Mouse (Mus musculus) lung, embryonic 16.5 days (tissue): ENCODE data around the gene Nkd1. TPM values are rescaled to one million over a fixed set of nuclear protein-coding genes. Genes with fewer than 3 reads are reported as not detected.

ENCODE experiments used
- ATAC-seq: fragments of 200-750 bp; cut with Nextera tagmentation; 2 replicates; pipeline ENCODE4 v1.8.0; 2017; ENCODE audit warnings: low read depth, mild to moderate bottlenecking, moderate library complexity
- H3K27ac ChIP-seq: fragments of 300-500 bp; sonication (generic); 2 replicates; pipeline ENCODE4 v1.5.1; 2014; ENCODE audit warnings: mild to moderate bottlenecking, control low read depth, low read length
- H3K27me3 ChIP-seq: fragments of 300-500 bp; sonication (generic); 2 replicates; pipeline ENCODE4 v1.6.1; 2014; ENCODE audit warnings: low read depth, low read length, mixed read lengths; ENCODE audit not compliant: control insufficient read depth, insufficient read depth
- H3K36me3 ChIP-seq: fragments of 300-500 bp; sonication (generic); 2 replicates; pipeline ENCODE4 v1.6.1; 2014; ENCODE audit warnings: low read length; ENCODE audit not compliant: control insufficient read depth, insufficient read depth
- H3K4me1 ChIP-seq: fragments of 300-500 bp; sonication (generic); replicated peaks from 2 replicates; pipeline ENCODE4 v1.6.1; 2014; ENCODE audit warnings: low read length, mixed read lengths; ENCODE audit not compliant: control insufficient read depth, insufficient read depth
- H3K4me2 ChIP-seq: fragments of 300-500 bp; sonication (generic); 2 replicates; pipeline ENCODE4 v1.6.1; 2014; ENCODE audit warnings: low read depth, low read length, control low read depth
- H3K4me3 ChIP-seq: fragments of 300-500 bp; sonication (generic); 2 replicates; pipeline ENCODE4 v1.5.1; 2014; ENCODE audit warnings: mild to moderate bottlenecking, low read length, control low read depth
- H3K9ac ChIP-seq: fragments of 300-500 bp; sonication (generic); 2 replicates; pipeline ENCODE4 v1.6.1; 2014; ENCODE audit warnings: low read length, control low read depth
- H3K9me3 ChIP-seq: fragments of 300-500 bp; sonication (generic); 2 replicates; pipeline ENCODE4 v1.6.1; 2016; ENCODE audit warnings: low read length; ENCODE audit not compliant: control insufficient read depth
- WGBS: fragments of 180-500 bp; shearing (Covaris S2); extraction: QIAGEN DNeasy Blood & Tissue Kit; methylation state at CpG from one replicate; pipeline ENCODE4 v1.1.7; 2014; 5-methylcytosine and 5-hydroxymethylcytosine counted together
- polyA plus RNA-seq: library from polyadenylated mRNA; unstranded; fragments of >200 nt; fragmentation: Nextera tagmentation; extraction: Ambion mirVana; gene quantifications from 2 replicates; pipeline ENCODE4 v1.2.1, GENCODE M21; 2015

The Nkd1 gene
- polyA plus RNA-seq, 1 experiment from 2014 or later, result 49.6 TPM

DNA sequence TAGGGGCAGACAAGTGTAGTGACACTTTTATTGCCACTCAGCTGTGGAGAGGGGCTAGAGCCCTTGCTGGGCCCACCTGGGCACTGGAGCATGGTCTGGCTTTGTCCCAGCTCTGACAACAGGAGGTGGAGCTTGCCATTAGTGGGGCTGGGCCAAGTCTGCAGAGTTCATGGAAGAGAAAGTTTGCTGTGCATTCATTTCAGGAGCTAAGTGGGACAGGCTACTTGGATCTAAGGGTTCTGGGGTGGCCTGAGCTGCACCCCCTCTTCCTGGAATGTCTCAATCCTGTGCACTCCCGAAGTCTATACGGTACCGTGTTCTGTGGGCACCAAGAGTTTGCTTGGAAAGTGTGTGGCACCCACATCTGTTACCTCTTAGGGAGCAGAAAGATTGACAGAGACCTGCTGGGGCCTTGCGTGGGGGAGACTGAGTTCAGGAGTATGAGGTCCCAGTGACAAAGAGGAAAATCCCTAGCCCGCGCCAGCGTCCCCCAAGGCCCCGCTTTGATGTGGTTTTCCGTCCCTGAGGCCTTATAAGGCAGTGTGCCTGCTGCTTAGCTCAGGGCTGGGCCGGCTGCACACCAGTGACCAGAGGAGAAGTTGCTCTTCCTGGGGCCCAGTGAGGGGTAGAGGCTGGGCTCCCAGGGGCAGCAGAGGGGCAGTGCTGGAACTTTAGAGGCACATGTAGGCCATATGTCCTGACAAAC is 49.3 kb downstream of the Nkd1 start:
- 28% methylated on average over 10 of the region's 10 CpGs for WGBS
- H3K4me2 ChIP-seq, result no peak overlapping the region
- H3K4me1 ChIP-seq, result peaks cover 80% of the 10 kb centered on the region
- ATAC-seq, result peak; percentile 63
- H3K36me3 ChIP-seq, result no peaks in the 10 kb centered on the region
- H3K27ac ChIP-seq, result peak overlapping the region; percentile 72
- H3K9me3 ChIP-seq, result no peaks in the 10 kb centered on the region
- no peak overlapping the region for H3K4me3 ChIP-seq
- H3K27me3 ChIP-seq, result no peaks in the 10 kb centered on the region
- peak overlapping the region; percentile 31 for H3K9ac ChIP-seq

DNA sequence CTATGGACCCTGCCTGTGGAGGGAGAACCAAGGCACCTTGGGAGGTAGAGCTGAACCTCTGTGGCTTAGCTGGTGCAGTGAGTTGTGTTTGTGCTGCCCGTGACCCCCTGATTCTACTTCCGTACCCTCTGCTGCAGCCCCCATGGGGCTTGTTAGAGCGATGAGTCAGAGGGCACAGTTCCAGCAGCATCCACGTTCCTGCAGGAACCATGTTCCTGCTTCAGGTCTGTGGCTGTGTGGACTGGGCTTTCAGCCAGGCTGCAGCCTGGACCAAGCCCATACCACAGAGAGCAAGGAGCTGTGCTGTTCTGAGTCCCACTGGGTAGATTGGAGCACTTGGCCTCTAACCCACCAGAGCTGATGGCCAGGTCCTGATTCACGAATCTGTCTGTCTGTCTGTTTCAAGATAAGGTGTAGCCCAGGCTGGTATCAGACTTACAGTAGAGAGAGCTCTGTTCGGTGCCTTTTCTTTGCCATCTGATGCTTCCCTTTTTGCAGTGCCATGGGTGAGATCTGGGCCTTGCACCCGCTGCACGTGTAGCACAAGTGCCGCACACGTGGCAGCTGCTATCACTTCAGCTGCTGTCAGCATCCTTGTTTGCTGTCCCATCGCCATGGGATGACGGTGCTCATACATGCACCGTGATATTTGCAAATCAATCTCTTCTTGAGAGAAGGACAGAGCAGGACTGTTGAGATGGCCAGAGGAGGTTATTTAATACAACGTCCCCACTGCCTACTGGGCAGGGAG is 50.5 kb downstream of the Nkd1 start:
- no peaks in the 10 kb centered on the region for H3K36me3 ChIP-seq
- H3K27ac ChIP-seq, result peak overlapping the region; percentile 72
- WGBS, result 70% methylated on average over 14 of the region's 14 CpGs
- H3K4me2 ChIP-seq, result no peak overlapping the region
- H3K27me3 ChIP-seq, result no peaks in the 10 kb centered on the region
- H3K4me3 ChIP-seq, result no peak overlapping the region
- no peaks in the 10 kb centered on the region for H3K9me3 ChIP-seq
- no peak for ATAC-seq
- no peak overlapping the region for H3K9ac ChIP-seq
- peaks cover 80% of the 10 kb centered on the region for H3K4me1 ChIP-seq

DNA sequence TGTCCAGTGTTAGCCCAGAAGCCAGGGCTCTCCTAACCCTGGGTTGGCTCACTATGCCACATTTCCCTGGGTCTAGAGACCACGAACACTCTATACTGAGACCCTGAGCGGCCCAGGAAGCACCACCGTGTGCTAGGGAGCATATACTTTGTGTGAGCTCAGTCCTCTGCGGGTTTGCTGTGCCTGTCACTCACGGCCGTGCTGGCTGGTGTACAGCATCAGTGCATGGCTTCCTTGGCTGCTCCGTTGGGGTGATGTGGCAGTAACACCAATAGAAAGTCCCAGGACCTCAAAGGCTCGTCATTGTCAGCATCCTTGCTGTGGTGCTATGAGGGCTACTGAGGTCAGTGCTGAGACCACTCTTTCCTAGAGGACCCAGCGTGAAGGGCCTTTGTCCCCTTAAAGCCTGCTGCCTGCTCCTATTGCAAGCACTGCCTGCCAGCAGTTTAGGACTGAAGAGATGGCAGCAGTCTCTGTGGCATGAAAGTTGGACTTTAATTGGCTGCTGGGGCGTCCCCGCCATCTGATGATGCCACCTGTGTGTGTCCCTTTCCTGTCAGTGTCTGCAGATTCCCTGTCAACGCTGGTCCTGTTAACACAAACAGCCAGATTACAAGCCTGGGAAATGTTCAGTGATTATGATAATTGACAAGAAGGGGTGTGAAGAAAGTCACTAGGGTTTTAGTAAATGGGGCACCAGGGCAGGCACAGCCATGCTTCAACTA is 51.2 kb downstream of the Nkd1 start:
- Histone ChIP-seq H3K9me3 (no peaks in the 10 kb centered on the region), H3K27ac (no peak overlapping the region; the same call in 1 of the 2 replicates), H3K9ac (no peak overlapping the region), H3K4me2 (no peak overlapping the region), H3K27me3 (no peaks in the 10 kb centered on the region), H3K4me3 (no peak overlapping the region), H3K4me1 (peaks cover 75% of the 10 kb centered on the region), H3K36me3 (no peaks in the 10 kb centered on the region)
- WGBS, result 80% methylated on average over 12 of the region's 12 CpGs
- ATAC-seq, result no peak

DNA sequence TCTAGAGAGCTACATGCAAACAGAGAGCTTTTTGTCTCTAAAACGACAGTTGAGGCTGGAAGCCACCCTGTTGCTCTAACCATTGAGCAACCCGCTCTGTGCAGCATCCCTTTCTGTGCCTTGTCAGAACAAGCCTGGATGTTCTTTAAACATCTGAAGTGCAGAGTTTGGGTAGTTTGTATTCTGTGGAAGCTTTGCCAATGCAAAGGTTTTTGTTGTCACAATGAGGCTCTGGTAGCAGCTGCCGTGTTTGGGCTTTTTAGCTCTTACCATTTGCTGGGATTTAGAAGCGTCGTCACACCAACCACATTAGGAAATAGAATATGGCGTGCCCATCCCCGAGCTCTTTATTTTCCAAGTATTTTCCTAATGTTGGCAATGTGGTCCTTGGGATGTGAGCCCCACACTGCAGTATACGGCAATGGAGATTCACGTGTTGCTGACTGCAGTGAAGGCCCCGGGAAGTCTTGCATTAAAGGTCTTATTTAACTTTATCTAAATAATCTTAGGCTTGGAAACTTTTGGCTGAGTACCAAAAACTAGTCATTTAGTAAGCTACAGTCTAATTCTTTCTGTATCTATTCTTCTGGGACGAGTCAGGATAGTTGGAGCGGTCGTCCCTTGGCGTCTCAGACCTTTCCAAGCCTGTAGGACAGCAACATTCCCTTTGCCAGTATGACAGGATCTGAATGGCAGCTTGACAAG is 51.9 kb downstream of the Nkd1 start:
- Histone ChIP-seq H3K4me1 (peaks cover 74% of the 10 kb centered on the region), H3K4me2 (no peak overlapping the region), H3K9me3 (no peaks in the 10 kb centered on the region), H3K36me3 (no peaks in the 10 kb centered on the region), H3K27ac (peak overlapping the region; percentile 10; the same call in 1 of the 2 replicates), H3K9ac (no peak overlapping the region), H3K27me3 (no peaks in the 10 kb centered on the region), H3K4me3 (no peak overlapping the region)
- 55% methylated on average over 14 of the region's 14 CpGs for WGBS
- ATAC-seq, result no peak

DNA sequence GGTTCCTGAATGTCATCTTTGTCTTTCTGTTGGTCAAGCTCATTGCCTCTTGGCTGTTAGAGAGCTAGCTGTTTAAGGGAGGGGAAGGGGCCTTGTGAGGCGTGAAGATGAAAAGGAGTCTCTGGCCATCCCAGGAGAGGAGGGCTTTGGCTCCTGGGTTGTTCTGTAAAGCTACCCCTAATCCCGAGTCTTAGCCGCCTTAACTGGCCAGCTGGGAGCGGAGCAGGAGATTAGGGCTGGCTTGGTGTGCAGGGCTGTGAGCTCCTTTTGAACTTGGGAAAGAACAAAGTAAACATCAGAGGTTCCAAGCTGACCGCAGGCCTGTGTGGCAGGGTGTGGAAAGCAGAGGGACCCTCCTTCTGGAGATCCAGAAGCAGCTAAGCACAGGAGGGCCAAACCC is 53.8 kb downstream of the Nkd1 start:
- H3K27ac ChIP-seq, result peak overlapping the region; percentile 90
- no peaks in the 10 kb centered on the region for H3K27me3 ChIP-seq
- H3K4me1 ChIP-seq, result peaks cover 80% of the 10 kb centered on the region
- H3K4me2 ChIP-seq, result no peak overlapping the region
- no peak for ATAC-seq
- no peaks in the 10 kb centered on the region for H3K36me3 ChIP-seq
- 50% methylated on average over 5 of the region's 5 CpGs for WGBS
- no peaks in the 10 kb centered on the region for H3K9me3 ChIP-seq
- 0 out of 2 replicates have a peak overlapping the region, but pooled peaks have one; percentile 12 for H3K9ac ChIP-seq
- H3K4me3 ChIP-seq, result no peak overlapping the region

DNA sequence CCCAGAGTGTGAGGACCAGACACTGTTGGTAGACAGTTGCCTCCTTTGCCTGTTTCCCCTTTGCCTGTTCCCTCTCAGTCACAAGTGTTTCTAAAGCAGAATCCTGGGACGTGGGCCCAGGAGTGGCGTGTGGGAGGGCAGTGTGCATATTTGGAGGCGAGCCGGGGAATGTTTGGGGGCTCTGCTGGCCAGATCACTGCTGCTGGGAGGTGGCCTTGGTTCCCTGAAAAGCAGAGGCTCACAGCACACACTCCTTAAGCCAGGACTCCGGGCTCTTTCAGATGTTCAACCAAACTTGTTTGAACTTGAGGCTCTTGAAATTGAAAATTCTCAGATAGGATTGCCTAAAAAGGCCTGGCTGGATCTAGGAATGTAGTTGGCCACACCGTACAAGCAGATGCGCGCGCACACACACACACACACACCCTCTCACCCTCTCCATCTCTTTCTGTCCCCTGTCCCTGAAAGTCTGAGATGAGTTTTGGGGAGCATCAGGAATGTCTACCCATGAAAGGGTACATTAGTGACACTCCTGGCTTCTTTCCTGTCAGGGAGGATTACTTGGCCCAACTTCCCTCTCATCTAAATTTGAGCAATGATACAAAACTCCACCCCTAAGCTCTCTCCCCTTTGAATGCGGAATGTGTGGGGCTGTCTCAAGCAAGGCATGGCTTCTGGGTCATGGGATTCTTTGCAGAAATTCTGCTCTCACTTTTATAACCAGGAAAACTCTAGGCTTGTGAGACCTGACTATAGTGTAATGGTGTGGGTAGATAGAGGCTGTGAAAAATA is 55.4 kb downstream of the Nkd1 start:
- H3K36me3 ChIP-seq, result no peaks in the 10 kb centered on the region
- 31% methylated on average over 10 of the region's 10 CpGs for WGBS
- ATAC-seq, result peak; percentile 83
- no peaks in the 10 kb centered on the region for H3K27me3 ChIP-seq
- no peak overlapping the region for H3K9ac ChIP-seq
- H3K27ac ChIP-seq, result peak overlapping the region; percentile 90
- H3K9me3 ChIP-seq, result no peaks in the 10 kb centered on the region
- H3K4me3 ChIP-seq, result no peak overlapping the region
- H3K4me1 ChIP-seq, result peaks cover 74% of the 10 kb centered on the region
- H3K4me2 ChIP-seq, result no peak overlapping the region

DNA sequence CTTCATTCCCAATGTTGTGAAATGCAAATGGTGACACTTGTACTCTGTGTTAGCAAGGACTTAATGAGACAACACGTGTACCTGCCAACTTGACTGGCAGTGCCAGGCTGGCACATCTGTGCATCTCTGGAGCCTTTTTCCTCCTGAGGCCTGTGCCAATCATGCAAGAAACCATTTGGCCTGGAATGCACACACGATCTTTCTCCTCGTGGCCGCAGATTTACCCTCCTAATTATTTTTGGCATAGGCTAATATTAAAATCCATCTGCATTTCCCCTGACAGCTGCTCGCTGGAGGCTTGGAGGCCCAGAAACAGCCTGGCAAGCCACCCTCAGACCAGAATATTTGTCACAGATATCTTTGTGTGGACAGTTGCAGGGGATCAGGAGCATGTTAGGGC is 56.5 kb downstream of the Nkd1 start:
- no peaks in the 10 kb centered on the region for H3K9me3 ChIP-seq
- H3K4me3 ChIP-seq, result no peak overlapping the region
- H3K27me3 ChIP-seq, result no peaks in the 10 kb centered on the region
- H3K36me3 ChIP-seq, result no peaks in the 10 kb centered on the region
- ATAC-seq, result no peak
- WGBS, result 53% methylated on average over 5 of the region's 5 CpGs
- H3K4me2 ChIP-seq, result no peak overlapping the region
- H3K9ac ChIP-seq, result no peak overlapping the region
- peak overlapping the region; percentile 55 for H3K27ac ChIP-seq
- peaks cover 63% of the 10 kb centered on the region for H3K4me1 ChIP-seq

DNA sequence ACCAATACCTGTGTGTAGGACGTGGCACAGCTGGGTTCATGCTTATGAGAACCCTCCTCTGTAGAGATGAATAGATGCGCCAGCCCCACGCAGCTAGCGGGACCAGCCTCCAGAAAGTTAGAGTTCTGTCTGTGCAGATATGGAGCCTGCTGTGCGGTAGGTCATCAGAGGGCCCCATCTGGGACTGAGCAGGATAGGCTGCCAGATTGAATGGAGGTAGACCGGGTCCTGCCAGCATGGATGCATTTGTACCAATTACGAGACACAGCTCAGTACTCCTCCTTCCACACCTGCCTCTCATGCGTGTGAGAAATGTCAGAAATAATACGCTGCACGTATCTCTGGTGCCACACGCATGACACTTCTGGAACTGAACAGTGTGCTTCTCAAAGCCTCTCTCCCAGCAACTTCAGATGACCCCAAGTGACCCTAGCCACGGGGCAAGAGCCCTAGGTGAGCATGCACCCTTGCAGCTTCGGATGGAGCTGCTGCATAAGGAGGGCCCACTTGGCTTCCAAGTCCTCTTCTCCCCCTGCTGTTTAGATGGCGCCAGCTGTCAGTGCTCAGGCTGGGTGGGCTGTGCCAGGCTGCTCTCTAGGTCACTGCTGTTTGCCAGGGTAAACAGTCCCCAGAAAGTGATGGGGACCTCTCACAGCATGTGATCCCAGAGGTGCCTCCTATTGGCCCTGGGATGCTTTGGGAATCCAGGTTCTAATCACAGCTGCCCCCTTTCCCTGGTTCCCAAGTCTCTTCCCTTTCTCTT is 57.4 kb downstream of the Nkd1 start:
- Histone ChIP-seq H3K9ac (0 out of 2 replicates have a peak overlapping the region, but pooled peaks have one; percentile 11), H3K27me3 (no peaks in the 10 kb centered on the region), H3K36me3 (no peaks in the 10 kb centered on the region), H3K9me3 (no peaks in the 10 kb centered on the region), H3K4me2 (no peak overlapping the region), H3K4me3 (no peak overlapping the region), H3K4me1 (peaks cover 60% of the 10 kb centered on the region), H3K27ac (peak overlapping the region; percentile 13)
- ATAC-seq, result no peak
- WGBS, result 71% methylated on average over 14 of the region's 14 CpGs
